Mouse (Mus musculus) gastrocnemius, postnatal 10 days (tissue): ENCODE measurements around the gene Slc22a21. TPM values are rescaled to one million over a fixed set of nuclear protein-coding genes. Genes with fewer than 3 reads are reported as not detected.
A peak's percentile ranks its signal among the peaks of the same experiment; 100 is the strongest.
"Not testable (repeated sequence)": the region's sequence is repeated elsewhere in the genome, so short reads cannot be mapped to it uniquely, and the experiment has no call there.

ENCODE experiments used
- DNase-seq: peaks from one replicate; pipeline ENCODE4 v3.0.0; 2021; ENCODE audit warnings: mixed read lengths
- long read RNA-seq, 2 experiments: library from polyadenylated mRNA; stranded (forward); transcript quantifications; one replicate each; pipeline ENCODE4 v2.0.0; 2021
- total RNA-seq, 2 experiments: library from RNA; stranded (reverse); gene quantifications; 2 replicates each; pipeline ENCODE4 v1.2.3; 2021

Slc22a21 gene
- 1 to 10 TPM; 1.7 to 2.6 TPM for total RNA-seq
- long read RNA-seq, experiment 1, partial matches to known transcripts: 0 of 3 reads
- long read RNA-seq, experiment 1, other reads (novel, unspliced or antisense): 3 of 3 reads
- long read RNA-seq, experiment 2, partial matches to known transcripts: 0 of 1 reads
- long read RNA-seq, experiment 2, other reads (novel, unspliced or antisense): 1 of 1 reads

DNA sequence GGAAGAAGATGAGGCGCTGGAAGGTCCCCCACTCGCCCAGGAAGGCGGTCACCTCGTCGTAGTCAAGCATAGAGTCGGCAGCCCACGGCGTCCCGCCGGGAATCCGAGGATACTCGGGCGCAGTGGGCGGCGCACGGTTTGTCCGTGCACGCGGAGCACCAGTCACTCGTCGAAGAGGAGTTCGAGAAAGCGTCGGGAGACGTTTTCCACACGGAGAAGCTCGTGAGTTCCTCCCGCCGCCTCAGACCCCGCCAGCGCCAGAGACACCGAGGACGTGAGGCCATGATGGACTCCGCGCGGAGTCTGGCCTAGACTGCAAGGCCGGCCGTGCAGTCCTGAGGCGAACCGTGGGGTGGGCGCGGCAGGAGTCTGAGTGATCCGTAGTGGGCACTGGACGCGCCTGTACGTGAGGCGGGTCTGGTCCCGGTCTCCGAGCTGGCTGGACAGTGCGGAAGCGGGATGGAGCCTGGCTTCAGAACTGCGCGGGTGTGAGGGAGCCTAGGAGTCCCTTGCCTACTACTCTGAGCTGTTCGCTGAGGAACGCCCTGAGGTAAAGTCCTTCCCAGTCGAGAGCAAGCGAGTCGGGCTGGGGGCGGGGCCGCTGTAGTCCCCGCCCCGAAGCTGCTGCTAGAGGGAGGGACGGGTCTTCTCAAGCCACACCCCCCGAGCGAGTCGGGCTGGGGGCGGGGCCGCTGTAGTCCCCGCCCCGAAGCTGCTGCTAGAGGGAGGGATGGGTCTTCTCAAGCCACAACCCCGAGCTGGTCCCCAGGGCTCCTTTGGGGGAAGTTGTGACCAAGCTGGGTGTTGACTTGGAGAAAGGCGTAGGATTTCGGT, at the start of gene Slc22a21:
Slc22a21 (minus strand) TSS at position 545 of the 834 bp plus-strand sequence.
- DNase-seq: peak; percentile 78

DNA sequence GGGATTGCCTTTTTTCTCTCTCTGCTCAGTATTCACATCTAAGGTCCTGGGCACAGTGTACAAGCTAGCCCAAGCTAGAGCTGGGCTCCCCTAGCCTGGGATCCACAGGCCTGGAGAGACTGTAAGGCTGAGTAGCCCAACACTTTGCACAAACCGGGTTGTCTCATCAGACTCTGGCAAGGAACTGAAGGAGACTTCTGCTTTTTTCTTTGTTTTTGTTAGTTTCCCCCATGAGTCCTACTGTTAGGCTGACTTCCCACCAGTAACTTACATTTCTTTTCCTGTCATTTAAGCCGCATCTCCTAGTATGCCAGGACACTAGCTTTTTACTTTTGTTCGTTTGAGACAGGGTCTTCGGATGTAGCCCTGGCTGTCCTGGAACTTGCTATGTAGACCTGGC, 48.9 kb upstream of the Slc22a21 start:
- no peak for DNase-seq

DNA sequence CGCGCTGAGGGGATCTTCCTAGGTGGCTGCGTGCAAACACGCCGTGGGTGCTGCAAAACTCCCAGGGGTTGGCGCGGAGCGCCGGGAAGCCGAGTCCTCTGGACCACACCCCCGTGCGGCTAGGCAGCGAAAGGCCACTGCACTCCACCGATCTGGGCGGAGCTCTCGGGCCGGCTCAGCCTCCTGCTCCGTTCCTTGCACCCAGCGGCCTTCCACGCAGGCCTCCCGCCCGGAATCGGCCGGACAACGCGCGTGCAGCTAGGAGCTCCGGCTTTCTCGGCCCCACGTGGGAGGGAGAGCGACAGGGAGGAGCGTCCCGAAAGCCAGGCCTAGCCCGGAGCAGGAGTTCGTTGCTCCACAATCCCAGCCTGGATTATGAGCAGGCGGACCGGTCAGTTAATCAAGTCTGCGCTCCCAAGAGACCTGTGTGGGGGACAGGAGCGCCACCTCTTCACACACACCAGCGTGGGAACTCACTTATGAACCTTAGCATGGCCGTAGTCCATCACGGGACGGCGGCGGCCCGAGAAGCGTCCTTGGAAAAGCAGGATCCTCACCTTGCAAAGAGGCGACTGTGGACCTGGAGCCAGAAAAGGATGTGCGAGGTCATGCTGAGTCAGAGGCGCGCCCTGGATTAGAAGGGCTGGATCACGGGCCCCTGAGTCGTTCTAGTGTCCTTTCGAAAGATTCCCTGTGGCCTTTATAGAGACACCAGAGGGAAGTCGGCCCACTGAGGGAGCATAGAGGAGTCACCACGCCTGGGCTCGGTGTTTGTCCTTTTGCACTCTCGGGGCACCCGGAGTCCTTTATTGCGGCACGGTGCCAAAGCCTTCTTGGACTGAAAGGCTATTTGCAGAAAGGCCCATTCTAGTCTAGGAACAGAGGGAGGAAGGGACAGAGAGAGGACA, 48.2 kb upstream of the Slc22a21 start, which contains the start of gene Slc22a4:
Slc22a4 (minus strand) TSS at position 47 of the 908 bp plus-strand sequence.
- peak; percentile 74 for DNase-seq

GRCm38 (mm10) chr11:54027131-54028043, 47.3 kb upstream of the Slc22a21 start:
- no peak for DNase-seq

DNA sequence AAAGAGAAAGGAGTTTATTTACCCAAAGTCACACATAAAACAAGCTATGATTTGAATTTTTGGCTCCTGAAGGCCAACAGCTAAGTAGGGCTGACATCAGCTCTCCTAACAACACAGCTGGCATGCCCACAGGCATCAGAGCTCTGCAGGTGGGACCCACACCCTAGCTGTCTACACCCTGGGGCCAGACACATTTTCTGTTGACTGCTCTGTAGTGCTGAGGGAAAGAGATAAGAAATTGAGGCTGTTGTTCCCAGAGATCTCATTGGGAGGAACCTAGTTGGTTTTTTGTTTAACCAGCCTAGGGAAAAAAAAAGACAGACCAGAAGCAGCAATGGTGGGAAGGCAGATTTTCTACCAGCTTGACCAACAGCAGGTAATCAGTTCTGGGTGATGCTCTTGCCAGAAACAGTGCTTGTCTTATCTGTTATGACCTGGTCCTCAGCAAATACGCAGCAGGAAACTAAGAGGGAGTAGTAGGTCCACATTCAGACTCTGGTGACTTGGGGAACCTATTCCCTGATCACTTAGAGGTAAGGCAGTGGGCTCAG, 46.4 kb upstream of the Slc22a21 start:
- DNase-seq: no peak

GRCm38 (mm10) chr11:54021396-54022093, 41.4 kb upstream of the Slc22a21 start:
- DNase-seq: no peak

- no peak for DNase-seq
Observed at GRCm38 (mm10) chr11:54018893-54019732, 39.0 kb upstream of the Slc22a21 start.

GRCm38 (mm10) chr11:54017596-54017995, 37.5 kb upstream of the Slc22a21 start:
- DNase-seq: no peak

GRCm38 (mm10) chr11:54016051-54016450, 35.9 kb upstream of the Slc22a21 start:
- no peak for DNase-seq

DNA sequence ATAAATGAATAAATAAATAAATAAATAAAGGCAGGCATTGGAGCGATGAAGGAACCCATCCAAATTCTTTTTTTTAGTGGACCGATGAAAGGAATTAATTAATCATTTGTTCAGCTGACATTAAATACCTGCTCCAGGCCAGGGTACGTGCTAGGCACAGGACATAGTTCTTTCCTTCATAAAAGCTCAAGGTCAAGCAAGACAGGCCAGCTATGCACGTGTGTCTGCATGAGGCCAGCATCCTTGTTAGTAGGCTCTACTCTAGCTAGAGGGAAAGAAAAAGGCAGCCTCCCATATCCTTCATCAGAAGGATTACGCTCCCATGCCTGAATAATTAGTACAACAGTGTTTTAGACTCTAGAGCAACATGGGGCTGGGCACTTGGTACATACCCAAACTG, 32.8 kb upstream of the Slc22a21 start:
- no peak for DNase-seq

DNA sequence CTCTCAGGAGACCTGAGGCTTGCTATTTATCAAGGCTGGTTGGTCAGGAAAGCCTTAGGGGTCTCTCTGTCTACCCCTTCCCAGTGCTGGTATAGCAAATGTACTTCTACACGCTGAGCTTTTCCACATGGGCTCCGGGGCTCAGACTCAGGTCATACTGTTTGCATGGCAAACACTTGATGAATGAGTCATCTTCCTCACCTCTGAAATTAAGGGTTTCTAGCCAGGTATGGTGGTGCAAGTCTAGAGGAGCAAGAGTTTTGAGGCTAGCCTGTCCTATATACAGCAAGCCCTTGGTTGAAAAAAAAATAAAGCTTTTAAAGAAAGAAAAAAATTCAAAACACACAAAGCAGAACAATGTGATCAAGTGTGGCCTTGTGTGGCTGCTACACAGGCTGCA, 31.1 kb upstream of the Slc22a21 start:
- DNase-seq: no peak

- no peak for DNase-seq
Observed at GRCm38 (mm10) chr11:54008416-54008920, 28.3 kb upstream of the Slc22a21 start.

DNA sequence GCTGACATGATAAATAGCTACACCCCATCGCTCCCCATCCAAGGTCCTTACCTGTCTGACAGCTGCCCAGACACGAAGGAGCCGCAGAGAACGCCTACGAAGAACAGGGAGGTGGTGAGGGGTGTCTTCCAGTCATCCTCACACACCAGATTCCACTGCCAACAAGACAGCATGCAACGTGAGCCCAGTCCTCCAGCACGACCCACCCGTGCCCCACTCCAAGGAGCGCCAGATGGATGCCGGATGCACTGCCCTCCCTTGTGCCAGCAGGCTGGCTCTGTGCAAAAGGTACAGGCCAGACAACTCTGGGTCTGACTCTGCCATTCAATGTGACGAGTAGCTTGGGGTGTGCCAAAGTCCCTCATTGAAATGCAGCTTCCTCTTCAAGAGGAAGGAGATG, 27.6 kb upstream of the Slc22a21 start:
- DNase-seq: no peak

GRCm38 (mm10) chr11:54006901-54007300, 26.8 kb upstream of the Slc22a21 start:
- DNase-seq: peak; percentile 65

- not testable (repeated sequence) for DNase-seq
Observed at GRCm38 (mm10) chr11:54006362-54006761, 26.2 kb upstream of the Slc22a21 start.

DNA sequence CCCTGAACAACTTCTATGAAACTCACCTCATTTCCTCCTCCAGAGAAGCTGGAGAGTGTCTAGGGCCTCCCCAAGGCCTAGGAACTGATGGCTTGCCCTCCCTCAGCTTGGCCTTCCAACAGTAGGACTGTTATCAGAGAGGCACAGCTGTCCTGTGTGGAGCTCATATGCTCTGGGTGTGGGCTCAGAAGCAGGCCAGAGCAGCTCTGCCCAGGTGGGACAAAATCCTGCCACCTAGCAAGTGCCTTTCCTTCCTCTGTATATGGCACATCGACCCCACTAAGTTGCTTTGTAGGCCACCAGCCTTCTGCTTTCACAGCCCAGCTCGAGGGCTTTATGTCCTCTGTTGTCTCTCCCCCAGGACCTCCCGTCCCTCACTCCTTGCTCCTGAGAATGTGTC, 24.6 kb upstream of the Slc22a21 start:
- DNase-seq: no peak

DNA sequence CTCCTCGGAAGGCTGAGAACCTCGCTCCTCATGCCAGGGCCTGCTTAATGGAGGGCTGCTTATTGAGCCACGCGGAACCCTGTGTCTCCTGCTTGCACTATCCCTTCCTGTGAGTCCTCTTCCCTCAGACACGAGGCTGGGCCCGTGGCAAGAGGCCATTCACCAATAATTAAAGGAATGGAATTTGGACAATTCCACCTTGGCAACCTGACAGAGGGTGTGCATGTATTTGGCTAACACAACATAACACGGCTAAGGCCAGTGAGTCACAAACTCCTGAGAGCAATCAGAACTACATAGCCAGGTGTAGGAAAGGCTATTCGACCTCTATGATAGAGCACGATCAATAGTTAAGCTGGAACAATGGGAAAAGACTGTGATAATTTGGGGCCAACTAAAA, 24.1 kb upstream of the Slc22a21 start:
- peak; percentile 20 for DNase-seq

GRCm38 (mm10) chr11:54002761-54003717, 22.9 kb upstream of the Slc22a21 start:
- DNase-seq: peak; percentile 64
